Mouse (Mus musculus): ENCODE data around the gene Olfr638. TPM values are rescaled to one million over a fixed set of nuclear protein-coding genes. Genes with fewer than 3 reads are reported as not detected.

Gene Olfr638
- polyA plus RNA-seq, 1 experiment, result not detected

GRCm38 (mm10) chr7:104035145-104035544 is 36.6 kb downstream of the Olfr638 start, which contains the start of gene Olfr641:
Gene Olfr641 (plus strand): TSS chr7:104035445.
- TF ChIP-seq GATA1 (IDR thresholded peaks at IDR 0.05; ENCODE audit: low read length) (no peak), TAL1 (IDR thresholded peaks at IDR 0.05; ENCODE audit: low read length) (no peak)
- Histone ChIP-seq H3K27me3 (ENCODE audit: control insufficient read depth) (no peaks in the 10 kb centered on the region), H3K4me1 (ENCODE audit: control insufficient read depth) (no peaks in the 10 kb centered on the region), H3K4me3 (replicated peaks) (no peak within 1 kb of the TSS), H3K9me3 (ENCODE audit: control insufficient read depth, low read length) (no peaks in the 10 kb centered on the region), H3K36me3 (ENCODE audit: control insufficient read depth) (no peaks in the 10 kb centered on the region)

DNA sequence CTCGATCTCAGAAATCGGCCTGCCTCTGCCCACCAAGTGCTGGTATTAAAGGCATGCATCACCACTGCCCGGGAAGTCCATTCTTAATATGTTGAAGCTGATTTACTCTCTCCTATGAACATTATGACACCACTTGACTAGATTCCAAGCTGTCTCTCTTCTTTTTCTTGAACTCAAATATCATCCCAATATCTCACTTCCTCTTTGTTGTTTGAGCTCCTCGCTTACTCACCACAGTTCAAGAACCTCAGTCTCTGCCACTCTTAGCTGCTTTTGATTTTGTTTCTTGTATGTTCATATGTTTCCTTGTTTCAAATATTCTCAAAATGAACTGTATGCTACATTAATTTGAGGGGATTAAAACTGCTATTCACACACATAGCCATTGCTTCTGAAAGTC is 52.2 kb downstream of the Olfr638 start:
- TF ChIP-seq GATA1 (IDR thresholded peaks at IDR 0.05; ENCODE audit: low read length) (no peak), TAL1 (IDR thresholded peaks at IDR 0.05; ENCODE audit: low read length) (no peak)
- Histone ChIP-seq H3K4me3 (replicated peaks) (no peak overlapping the region), H3K9me3 (ENCODE audit: control insufficient read depth, low read length) (no peaks in the 10 kb centered on the region), H3K36me3 (ENCODE audit: control insufficient read depth) (no peaks in the 10 kb centered on the region), H3K4me1 (ENCODE audit: control insufficient read depth) (no peaks in the 10 kb centered on the region), H3K27me3 (ENCODE audit: control insufficient read depth) (no peaks in the 10 kb centered on the region)

GRCm38 (mm10) chr7:104052566-104052965 is 54.0 kb downstream of the Olfr638 start, which contains the start of gene Olfr642:
Gene Olfr642 (minus strand): TSS chr7:104052666.
- Histone ChIP-seq H3K4me1 (ENCODE audit: control insufficient read depth) (no peaks in the 10 kb centered on the region), H3K27me3 (ENCODE audit: control insufficient read depth) (no peaks in the 10 kb centered on the region), H3K36me3 (ENCODE audit: control insufficient read depth) (no peaks in the 10 kb centered on the region), H3K9me3 (ENCODE audit: control insufficient read depth, low read length) (no peaks in the 10 kb centered on the region), H3K4me3 (replicated peaks) (no peak within 1 kb of the TSS)
- no peak for TF ChIP-seq GATA1 (IDR thresholded peaks at IDR 0.05; ENCODE audit: low read length)
- no peak for TF ChIP-seq TAL1 (IDR thresholded peaks at IDR 0.05; ENCODE audit: low read length)

Other genes starting within 250 kb of the Olfr638 start
- gene Olfr630, start 241.4 kb upstream of the Olfr638 start, polyA plus RNA-seq (2012), result not detected in 2 replicates
- gene Olfr69, start 227.2 kb upstream of the Olfr638 start, polyA plus RNA-seq (2012), result not detected in 2 replicates
- gene Olfr68, start 219.0 kb upstream of the Olfr638 start, polyA plus RNA-seq (2012), result 0.02 TPM in 1 of 2 replicates, not detected in the other
- gene Olfr67, start 206.9 kb upstream of the Olfr638 start, polyA plus RNA-seq (2012), result not detected in 2 replicates
- gene Hbb-bt, start 184.8 kb upstream of the Olfr638 start, polyA plus RNA-seq (2012), result 22,007 and 54,805 TPM in 2 replicates
- 263,491 and 269,873 TPM in 2 replicates for gene Hbb-bs, start 170.7 kb upstream of the Olfr638 start, polyA plus RNA-seq (2012)
- 0.10 TPM in 1 of 2 replicates, not detected in the other for gene Hbb-bh2, start 158.2 kb upstream of the Olfr638 start, polyA plus RNA-seq (2012)
- 4.0 and 4.3 TPM in 2 replicates for gene Hbb-bh1, start 155.6 kb upstream of the Olfr638 start, polyA plus RNA-seq (2012)
- 85.0 and 543 TPM in 2 replicates for gene Hbb-y, start 145.5 kb upstream of the Olfr638 start, polyA plus RNA-seq (2012)
- gene Olfr66, start 112.5 kb upstream of the Olfr638 start, polyA plus RNA-seq (2012), result not detected in 2 replicates
- not detected in 2 replicates for gene Olfr64, start 104.3 kb upstream of the Olfr638 start, polyA plus RNA-seq (2012)
- gene Olfr65, start 95.3 kb upstream of the Olfr638 start, polyA plus RNA-seq (2012), result 0.08 TPM in 1 of 2 replicates, not detected in the other
- gene Olfr631, start 69.9 kb upstream of the Olfr638 start, polyA plus RNA-seq (2012), result 0.10 TPM in 1 of 2 replicates, not detected in the other
- not detected in 2 replicates for gene Olfr632, start 64.4 kb upstream of the Olfr638 start, polyA plus RNA-seq (2012)
- gene Olfr633, start 54.3 kb upstream of the Olfr638 start, polyA plus RNA-seq (2012), result not detected in 2 replicates
- 0.01 TPM in 1 of 2 replicates, not detected in the other for gene Olfr635, start 27.6 kb upstream of the Olfr638 start, polyA plus RNA-seq (2012)
- gene Olfr639, start 18.6 kb downstream of the Olfr638 start, polyA plus RNA-seq (2012), result not detected in 2 replicates
- gene Olfr640, start 26.8 kb downstream of the Olfr638 start, polyA plus RNA-seq (2012), result 0.01 TPM in 1 of 2 replicates, not detected in the other
- gene Olfr641, start 36.7 kb downstream of the Olfr638 start, polyA plus RNA-seq (2012), result not detected in 2 replicates
- not detected in 2 replicates for gene Olfr642, start 53.9 kb downstream of the Olfr638 start, polyA plus RNA-seq (2012)
- gene 4930516K23Rik, start 62.7 kb downstream of the Olfr638 start, polyA plus RNA-seq (2012), result not detected in 2 replicates
- not detected in 2 replicates for gene Olfr644, start 73.1 kb downstream of the Olfr638 start, polyA plus RNA-seq (2012)
- gene Olfr645, start 86.7 kb downstream of the Olfr638 start, polyA plus RNA-seq (2012), result not detected in 2 replicates
- not detected in 2 replicates for gene Olfr646, start 106.1 kb downstream of the Olfr638 start, polyA plus RNA-seq (2012)
- gene Ubqln5, start 131.1 kb downstream of the Olfr638 start, polyA plus RNA-seq (2012), result not detected in 2 replicates
- not detected in 2 replicates for gene Olfr643, start 138.7 kb downstream of the Olfr638 start, polyA plus RNA-seq (2012)
- gene Ubqln3, start 144.5 kb downstream of the Olfr638 start, polyA plus RNA-seq (2012), result not detected in 2 replicates
- gene Ubqlnl, start 151.8 kb downstream of the Olfr638 start, polyA plus RNA-seq (2012), result not detected in 2 replicates
- gene Olfm5, start 166.1 kb downstream of the Olfr638 start, polyA plus RNA-seq (2012), result not detected in 2 replicates
- gene Olfr648, start 184.6 kb downstream of the Olfr638 start, polyA plus RNA-seq (2012), result 0.03 TPM in 1 of 2 replicates, not detected in the other
- not detected in 2 replicates for gene Olfr649, start 197.2 kb downstream of the Olfr638 start, polyA plus RNA-seq (2012)
- gene Trim6, start 220.0 kb downstream of the Olfr638 start, polyA plus RNA-seq (2012), result not detected in 2 replicates
- gene Trim34a, start 245.7 kb downstream of the Olfr638 start, polyA plus RNA-seq (2012), result not detected in 2 replicates

All from erythroblast, embryonic 14.5 days (primary cell).